ENCODE assay signal across 13 mouse cellular contexts in the genomic region with DNA sequence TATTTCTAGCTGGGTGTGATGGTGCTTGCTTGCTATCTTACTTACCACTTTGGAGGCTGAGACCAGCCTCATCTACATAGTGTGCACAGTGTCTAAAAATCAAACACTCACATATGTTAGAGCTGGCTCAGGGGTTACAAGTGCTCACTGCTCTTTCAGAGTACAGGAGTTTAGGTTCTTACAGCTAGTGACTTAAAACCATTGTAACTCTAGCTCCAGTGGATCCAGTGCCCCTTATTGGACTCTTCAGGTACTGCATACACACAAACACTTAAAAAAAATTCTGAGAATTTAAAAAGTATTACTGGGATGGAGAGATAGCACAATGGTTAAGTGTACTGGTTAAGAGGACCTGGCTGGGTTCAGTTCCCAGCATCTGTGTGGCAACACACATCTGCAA. TPM values are rescaled to one million over a fixed set of nuclear protein-coding genes. Genes with fewer than 3 reads are reported as not detected.
DNase-seq lines count a peak whose midpoint lies in the region; ATAC-seq lines count a peak whose summit lies in the region.
"Had no signal": no experiment of that assay in that cellular context is flagged by ENCODE, and none has a peak within 500 bp of the region (broad histone marks: within the 10 kb centered on the region; RNA-seq: fewer than 3 reads in every experiment).

No protein-coding gene starts in this region.

- no peaks in the 10 kb centered on the region for H3K36me3 ChIP-seq in kidney, embryonic 16.5 days (ENCODE audit: insufficient read depth, low read length)
- H3K36me3 ChIP-seq: hindbrain, embryonic 15.5 days; liver, embryonic 12.5 days had no signal

- no peaks in the 10 kb centered on the region for H3K4me1 ChIP-seq in kidney, embryonic 16.5 days (ENCODE audit: insufficient read depth, low read length)
- H3K4me1 ChIP-seq: hindbrain, embryonic 15.5 days; liver, embryonic 12.5 days had no signal

- H3K27me3 ChIP-seq in kidney, embryonic 16.5 days (ENCODE audit: insufficient read depth, low read length): no peaks in the 10 kb centered on the region
- H3K27me3 ChIP-seq: hindbrain, embryonic 15.5 days; liver, embryonic 12.5 days had no signal

- no peak overlapping the region for H3K4me3 ChIP-seq in kidney, embryonic 16.5 days (ENCODE audit: low read length)
- H3K4me3 ChIP-seq: erythroblast, embryonic 14.5 days; hindbrain, embryonic 15.5 days; liver, embryonic 12.5 days had no signal

- no peak overlapping the region for H3K9ac ChIP-seq in kidney, embryonic 16.5 days (replicated peaks; ENCODE audit: low read length)
- H3K9ac ChIP-seq: hindbrain, embryonic 15.5 days; liver, embryonic 12.5 days had no signal

- H3K9me3 ChIP-seq in kidney, embryonic 16.5 days (ENCODE audit: low read length): no peaks in the 10 kb centered on the region
- H3K9me3 ChIP-seq: hindbrain, embryonic 15.5 days; liver, embryonic 12.5 days had no signal

- no peak overlapping the region for H3K27ac ChIP-seq in kidney, embryonic 16.5 days (ENCODE audit: low read length)
- H3K27ac ChIP-seq: hindbrain, embryonic 15.5 days; liver, embryonic 12.5 days had no signal

- ATAC-seq in kidney, embryonic 16.5 days (ENCODE audit: low FRiP score, low TSS enrichment): no peak
- peak; percentile 72 for ATAC-seq in common myeloid progenitor, adult 5-6 weeks (replicated peaks; ENCODE audit: low read depth, poor library complexity, severe bottlenecking)
- ATAC-seq: liver, embryonic 12.5 days had no signal

- DNase-seq in adrenal gland, postnatal 10 days: peak; percentile 23
- no peak for DNase-seq in adrenal gland, adult 2 months
- peak; percentile 13 for DNase-seq in kidney, postnatal 14 days
- DNase-seq in B cell, adult 2 months: peak; percentile 7 to 20
- no peak for DNase-seq in cerebellum, postnatal 4 days (ENCODE audit: low spot score in 2 of 2)
- DNase-seq in left cerebral cortex, adult 8-10 months (ENCODE audit: low spot score in 2 of 2): no peak
- DNase-seq: cerebellum, adult 9-11 months; layer of hippocampus, adult 9-11 months had no signal

- no peak overlapping the region for H3K4me2 ChIP-seq in kidney, embryonic 16.5 days (replicated peaks; ENCODE audit: low read depth, low read length)
- H3K4me2 ChIP-seq: hindbrain, embryonic 15.5 days; liver, embryonic 12.5 days had no signal

RNA-seq across cellular contexts. Expression of a gene that starts 26.0 kb away (rescaled TPM):
- 10 to 100 TPM in 1 of 2 experiments, 1 to 10 TPM in 1; 9.9 to 12.4 TPM for total RNA-seq in adrenal gland, postnatal 10 days (2021)
- 10 to 100 TPM; 11.7 to 12.2 TPM for total RNA-seq in adrenal gland, adult 2 months (2021)
- 0.59 and 0.68 TPM in 2 replicates for polyA plus RNA-seq in adrenal gland, adult 2 months (2012; rRNA removed)
- 13.5 and 16.7 TPM in 2 replicates for polyA plus RNA-seq in kidney, embryonic 16.5 days (2015; fragmentation: Nextera tagmentation; extraction: Ambion mirVana)
- total RNA-seq in common myeloid progenitor, adult 5-6 weeks (2017): 4.1 and 12.9 TPM in 2 replicates
- 1 to 10 TPM; 4.8 to 7.3 (median 6.0) TPM for total RNA-seq in left cerebral cortex, adult 8-10 months (2022)
- polyA plus RNA-seq: erythroblast, embryonic 14.5 days had no signal

RNA-seq across cellular contexts. Expression of a gene that starts 26.1 kb away (rescaled TPM):
- 1,000 to 10,000 TPM; 1,131 to 1,191 TPM for total RNA-seq in adrenal gland, postnatal 10 days (2021)
- 1,000 to 10,000 TPM; 1,195 to 1,389 TPM for total RNA-seq in adrenal gland, adult 2 months (2021)
- 375 and 512 TPM in 2 replicates for polyA plus RNA-seq in adrenal gland, adult 2 months (2012; rRNA removed)
- 658 and 708 TPM in 2 replicates for polyA plus RNA-seq in kidney, embryonic 16.5 days (2015; fragmentation: Nextera tagmentation; extraction: Ambion mirVana)
- total RNA-seq in common myeloid progenitor, adult 5-6 weeks (2017): 294 and 313 TPM in 2 replicates
- 100 to 1,000 TPM; 223 to 389 (median 294) TPM for total RNA-seq in left cerebral cortex, adult 8-10 months (2022)

Comparison
In these comparisons a context has a peak if more than half of its experiments do, and no peak if none do; other contexts are left out.
1. DNase-seq: peak in adrenal gland, postnatal 10 days (single experiment), kidney, postnatal 14 days (single experiment) and B cell, adult 2 months (2 of 2); none in adrenal gland, adult 2 months (single experiment), cerebellum, postnatal 4 days (0 of 2) and left cerebral cortex, adult 8-10 months (0 of 2).